Mouse (Mus musculus): ENCODE results near the gene Tnfrsf21. TPM values are rescaled to one million over a fixed set of nuclear protein-coding genes. Genes with fewer than 3 reads are reported as not detected.

The Tnfrsf21 gene
- 57.1 and 59.6 TPM in 2 replicates for polyA plus RNA-seq (2015; fragmentation: Nextera tagmentation; extraction: Ambion mirVana)

GRCm38 (mm10) chr17:43016371-43017331 is at the start of gene Tnfrsf21:
Gene Tnfrsf21 (plus strand): TSS chr17:43016555.
- peak within 1 kb of the TSS; percentile 99 for H3K9ac ChIP-seq (replicated peaks)
- H3K27ac ChIP-seq (replicated peaks), result peak within 1 kb of the TSS; percentile 97
- under 1% methylated on average over 70 of the region's 80 CpGs for WGBS
- no peaks in the 10 kb centered on the region for H3K9me3 ChIP-seq
- peak; percentile 95 for ATAC-seq (replicated peaks)
- H3K4me3 ChIP-seq, result peak within 1 kb of the TSS; percentile 99
- no peaks in the 10 kb centered on the region for H3K27me3 ChIP-seq
- H3K36me3 ChIP-seq, result 0 out of 2 replicates have a peak, but pooled peaks cover 2% of the 10 kb centered on the region
- peaks cover 21% of the 10 kb centered on the region for H3K4me1 ChIP-seq
- H3K4me2 ChIP-seq (replicated peaks), result peak within 1 kb of the TSS; percentile 76

GRCm38 (mm10) chr17:42968174-42968573 is 48.2 kb upstream of the Tnfrsf21 start:
- H3K4me3 ChIP-seq, result no peak overlapping the region
- H3K9me3 ChIP-seq, result no peaks in the 10 kb centered on the region
- H3K4me1 ChIP-seq, result no peaks in the 10 kb centered on the region
- 83% methylated on average over 2 of the region's 2 CpGs for WGBS
- ATAC-seq (replicated peaks), result no peak
- H3K36me3 ChIP-seq, result no peaks in the 10 kb centered on the region
- H3K9ac ChIP-seq (replicated peaks), result no peak overlapping the region
- no peak overlapping the region for H3K4me2 ChIP-seq (replicated peaks)
- no peaks in the 10 kb centered on the region for H3K27me3 ChIP-seq
- no peak overlapping the region for H3K27ac ChIP-seq (replicated peaks)

- Histone ChIP-seq H3K9ac (replicated peaks) (no peak overlapping the region), H3K4me1 (no peaks in the 10 kb centered on the region), H3K4me2 (replicated peaks) (no peak overlapping the region), H3K4me3 (no peak overlapping the region), H3K27ac (replicated peaks) (no peak overlapping the region), H3K36me3 (no peaks in the 10 kb centered on the region), H3K27me3 (no peaks in the 10 kb centered on the region), H3K9me3 (no peaks in the 10 kb centered on the region)
- ATAC-seq (replicated peaks), result no peak
- 85% methylated on average over 18 of the region's 18 CpGs for WGBS
These were observed 40.9 kb upstream of the Tnfrsf21 start for GRCm38 (mm10) chr17:42975312-42975996.

GRCm38 (mm10) chr17:42977766-42978165 is 38.6 kb upstream of the Tnfrsf21 start:
- WGBS, result 73% methylated on average over 7 of the region's 7 CpGs
- H3K4me1 ChIP-seq, result no peaks in the 10 kb centered on the region
- H3K4me3 ChIP-seq, result no peak overlapping the region
- no peak overlapping the region for H3K4me2 ChIP-seq (replicated peaks)
- H3K9me3 ChIP-seq, result no peaks in the 10 kb centered on the region
- no peak overlapping the region for H3K9ac ChIP-seq (replicated peaks)
- H3K27me3 ChIP-seq, result no peaks in the 10 kb centered on the region
- H3K36me3 ChIP-seq, result no peaks in the 10 kb centered on the region
- H3K27ac ChIP-seq (replicated peaks), result no peak overlapping the region
- no peak for ATAC-seq (replicated peaks)

GRCm38 (mm10) chr17:42978345-42978744 is 38.0 kb upstream of the Tnfrsf21 start:
- WGBS, result 79% methylated on average over 4 of the region's 4 CpGs
- Histone ChIP-seq H3K36me3 (no peaks in the 10 kb centered on the region), H3K27ac (replicated peaks) (no peak overlapping the region), H3K4me2 (replicated peaks) (no peak overlapping the region), H3K4me3 (no peak overlapping the region), H3K27me3 (no peaks in the 10 kb centered on the region), H3K9me3 (no peaks in the 10 kb centered on the region), H3K4me1 (no peaks in the 10 kb centered on the region), H3K9ac (replicated peaks) (no peak overlapping the region)
- ATAC-seq (replicated peaks), result no peak

- no peak for ATAC-seq (replicated peaks)
- H3K36me3 ChIP-seq, result no peaks in the 10 kb centered on the region
- H3K9ac ChIP-seq (replicated peaks), result no peak overlapping the region
- H3K4me3 ChIP-seq, result no peak overlapping the region
- H3K4me2 ChIP-seq (replicated peaks), result no peak overlapping the region
- WGBS, result 96% methylated on average over 3 of the region's 3 CpGs
- no peak overlapping the region for H3K27ac ChIP-seq (replicated peaks)
- no peaks in the 10 kb centered on the region for H3K27me3 ChIP-seq
- H3K9me3 ChIP-seq, result no peaks in the 10 kb centered on the region
- H3K4me1 ChIP-seq, result no peaks in the 10 kb centered on the region
These were observed 34.5 kb upstream of the Tnfrsf21 start for GRCm38 (mm10) chr17:42981806-42982205.

GRCm38 (mm10) chr17:42982568-42982967 is 33.8 kb upstream of the Tnfrsf21 start:
- no peaks in the 10 kb centered on the region for H3K4me1 ChIP-seq
- no peak overlapping the region for H3K9ac ChIP-seq (replicated peaks)
- no peak overlapping the region for H3K4me2 ChIP-seq (replicated peaks)
- no peaks in the 10 kb centered on the region for H3K36me3 ChIP-seq
- no peaks in the 10 kb centered on the region for H3K27me3 ChIP-seq
- no peak overlapping the region for H3K27ac ChIP-seq (replicated peaks)
- no peaks in the 10 kb centered on the region for H3K9me3 ChIP-seq
- H3K4me3 ChIP-seq, result no peak overlapping the region
- WGBS, result 57% methylated on average over 4 of the region's 4 CpGs
- no peak for ATAC-seq (replicated peaks)

GRCm38 (mm10) chr17:42985837-42986589 is 30.3 kb upstream of the Tnfrsf21 start:
- Histone ChIP-seq H3K27ac (replicated peaks) (no peak overlapping the region), H3K4me3 (no peak overlapping the region), H3K27me3 (no peaks in the 10 kb centered on the region), H3K9me3 (no peaks in the 10 kb centered on the region), H3K4me1 (no peaks in the 10 kb centered on the region), H3K4me2 (replicated peaks) (no peak overlapping the region), H3K36me3 (no peaks in the 10 kb centered on the region), H3K9ac (replicated peaks) (no peak overlapping the region)
- 69% methylated on average over 9 of the region's 9 CpGs for WGBS
- no peak for ATAC-seq (replicated peaks)

- WGBS, result 28% methylated on average over 4 of the region's 4 CpGs
- H3K27me3 ChIP-seq, result no peaks in the 10 kb centered on the region
- no peak overlapping the region for H3K4me3 ChIP-seq
- no peak overlapping the region for H3K9ac ChIP-seq (replicated peaks)
- no peaks in the 10 kb centered on the region for H3K36me3 ChIP-seq
- no peak overlapping the region for H3K4me2 ChIP-seq (replicated peaks)
- no peak for ATAC-seq (replicated peaks)
- no peak overlapping the region for H3K27ac ChIP-seq (replicated peaks)
- H3K4me1 ChIP-seq, result no peaks in the 10 kb centered on the region
- H3K9me3 ChIP-seq, result no peaks in the 10 kb centered on the region
These were observed 28.7 kb upstream of the Tnfrsf21 start for GRCm38 (mm10) chr17:42987692-42988091.

- Histone ChIP-seq H3K27ac (replicated peaks) (no peak overlapping the region), H3K9me3 (no peaks in the 10 kb centered on the region), H3K9ac (replicated peaks) (no peak overlapping the region), H3K4me1 (no peaks in the 10 kb centered on the region), H3K4me2 (replicated peaks) (no peak overlapping the region), H3K4me3 (no peak overlapping the region), H3K36me3 (no peaks in the 10 kb centered on the region), H3K27me3 (no peaks in the 10 kb centered on the region)
- WGBS, result 88% methylated on average over 4 of the region's 4 CpGs
- ATAC-seq (replicated peaks), result 0 out of 2 replicates have a peak, but pooled peaks have one; percentile 16
These were observed 26.4 kb upstream of the Tnfrsf21 start for GRCm38 (mm10) chr17:42989981-42990380.

GRCm38 (mm10) chr17:42991112-42991511 is 25.2 kb upstream of the Tnfrsf21 start:
- H3K4me1 ChIP-seq, result no peaks in the 10 kb centered on the region
- no peaks in the 10 kb centered on the region for H3K27me3 ChIP-seq
- H3K9ac ChIP-seq (replicated peaks), result no peak overlapping the region
- no peak overlapping the region for H3K4me2 ChIP-seq (replicated peaks)
- no peak for ATAC-seq (replicated peaks)
- WGBS, result 57% methylated on average over 11 of the region's 11 CpGs
- H3K9me3 ChIP-seq, result no peaks in the 10 kb centered on the region
- no peaks in the 10 kb centered on the region for H3K36me3 ChIP-seq
- no peak overlapping the region for H3K27ac ChIP-seq (replicated peaks)
- H3K4me3 ChIP-seq, result no peak overlapping the region
